Mouse (Mus musculus) C2C12 (cell line): ENCODE measurements around the gene Bank1. TPM values are rescaled to one million over a fixed set of nuclear protein-coding genes. Genes with fewer than 3 reads are reported as not detected.

Experiments used
- H3K27me3 ChIP-seq: one replicate; pipeline ENCODE4 v1.6.1; 2011; ENCODE audit not compliant: control insufficient read depth, insufficient read depth, insufficient read length
- H3K36me3 ChIP-seq: one replicate; pipeline ENCODE4 v1.6.1; 2011; ENCODE audit not compliant: control insufficient read depth, insufficient read depth
- H3K4me3 ChIP-seq: one replicate; pipeline ENCODE4 v1.5.1; 2011; ENCODE audit warnings: mild to moderate bottlenecking, control low read depth; ENCODE audit not compliant: poor library complexity, insufficient read depth, severe bottlenecking
- H3K79me2 ChIP-seq: one replicate; pipeline ENCODE4 v1.6.1; 2011; ENCODE audit not compliant: control insufficient read depth, insufficient read depth
- H3K79me3 ChIP-seq: one replicate; pipeline ENCODE4 v1.6.1; 2011; ENCODE audit warnings: low read depth, control low read depth
- H3ac ChIP-seq: one replicate; pipeline ENCODE3; 2011; ENCODE audit warnings: low read depth; ENCODE audit not compliant: control insufficient read depth, insufficient read length
- CEBPB ChIP-seq: IDR thresholded peaks from one replicate; pipeline ENCODE4 v1.6.1; 2011; ENCODE audit warnings: low read depth, mild to moderate bottlenecking, control low read depth, moderate library complexity
- CTCF ChIP-seq: IDR thresholded peaks from one replicate; pipeline ENCODE4 v1.5.1; 2011; ENCODE audit not compliant: control insufficient read depth, insufficient read depth, insufficient read length
- FOSL1 ChIP-seq: IDR thresholded peaks from one replicate; pipeline ENCODE4 v1.8.0; 2011; ENCODE audit warnings: mild to moderate bottlenecking, low read length; ENCODE audit not compliant: poor library complexity, insufficient read depth, severe bottlenecking
- MAX ChIP-seq: IDR thresholded peaks from one replicate; pipeline ENCODE4 v1.6.1; 2011; ENCODE audit warnings: mild to moderate bottlenecking, control low read depth
- MYOD1 ChIP-seq: IDR thresholded peaks from one replicate; pipeline ENCODE4 v1.6.1; 2011; ENCODE audit warnings: low read depth; ENCODE audit not compliant: control insufficient read depth, insufficient read length
- MYOG ChIP-seq: IDR thresholded peaks from one replicate; pipeline ENCODE4 v1.6.1; 2011; ENCODE audit not compliant: control insufficient read depth, insufficient read length; ENCODE audit errors: extremely low read depth
- USF1 ChIP-seq: IDR thresholded peaks from one replicate; pipeline ENCODE4 v1.6.1; 2011; ENCODE audit warnings: low read depth, mild to moderate bottlenecking, control low read depth, moderate library complexity
- polyA plus RNA-seq: library from polyadenylated mRNA; unstranded; fragments of >200 nt; fragmentation: generic; extraction: Trizol; gene quantifications from one replicate; pipeline ENCODE4 v1.2.1, GENCODE M21; 2012; ENCODE audit warnings: missing spikeins

Bank1 gene
- polyA plus RNA-seq, 1 experiment, result not detected

- H3K4me3 ChIP-seq, result no peak overlapping the region
Observed at GRCm38 (mm10) chr3:136086948-136087660, 238.8 kb downstream of the Bank1 start.

DNA sequence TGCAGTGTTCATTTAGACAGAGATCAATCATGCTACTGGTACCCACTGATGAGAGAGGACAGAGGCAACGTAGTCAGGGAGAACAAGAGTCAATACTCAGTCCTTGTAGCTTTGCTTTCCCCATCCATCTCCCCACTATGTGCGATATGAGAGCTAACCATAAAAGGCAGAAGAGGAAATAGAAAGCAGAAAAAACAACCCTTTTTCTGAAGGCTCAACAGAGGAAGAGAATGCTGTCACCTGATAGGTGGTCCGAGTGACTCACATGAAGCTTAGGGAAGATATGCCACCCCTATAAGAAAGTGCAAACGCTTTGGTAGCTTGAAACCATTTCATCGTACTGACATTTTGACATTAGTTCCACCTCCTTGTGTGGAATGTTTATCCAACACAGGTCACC, 239.4 kb downstream of the Bank1 start:
- no peaks in the 10 kb centered on the region for H3K27me3 ChIP-seq
- no peak overlapping the region for H3K4me3 ChIP-seq
- no peaks in the 10 kb centered on the region for H3K79me3 ChIP-seq
- H3K36me3 ChIP-seq, result no peaks in the 10 kb centered on the region
- H3K79me2 ChIP-seq, result no peaks in the 10 kb centered on the region
- TF ChIP-seq MYOG, result no peak
- TF ChIP-seq MAX, result no peak
- no peak for TF ChIP-seq CTCF
- no peak for TF ChIP-seq USF1
- TF ChIP-seq FOSL1, result no peak
- no peak for TF ChIP-seq MYOD1
- no peak overlapping the region for H3ac ChIP-seq

More at GRCm38 (mm10) chr3:136086948-136087660, 238.8 kb downstream of the Bank1 start:
- no peak overlapping the region for H3ac ChIP-seq
- H3K79me3 ChIP-seq, result no peaks in the 10 kb centered on the region
- no peak for TF ChIP-seq FOSL1
- no peak for TF ChIP-seq MAX
- no peak for TF ChIP-seq USF1
- TF ChIP-seq MYOG, result no peak
- TF ChIP-seq CEBPB, result no peak
- TF ChIP-seq CTCF, result no peak
- no peak for TF ChIP-seq MYOD1
- no peaks in the 10 kb centered on the region for H3K27me3 ChIP-seq
- no peaks in the 10 kb centered on the region for H3K36me3 ChIP-seq
- H3K79me2 ChIP-seq, result no peaks in the 10 kb centered on the region

- H3K4me3 ChIP-seq, result no peak overlapping the region
- H3K79me2 ChIP-seq, result no peaks in the 10 kb centered on the region
- H3K79me3 ChIP-seq, result no peaks in the 10 kb centered on the region
- no peak overlapping the region for H3ac ChIP-seq
- no peaks in the 10 kb centered on the region for H3K27me3 ChIP-seq
- H3K36me3 ChIP-seq, result no peaks in the 10 kb centered on the region
- no peak for TF ChIP-seq MYOD1
- TF ChIP-seq CEBPB, result no peak
- TF ChIP-seq MAX, result no peak
- TF ChIP-seq MYOG, result no peak
- no peak for TF ChIP-seq FOSL1
- TF ChIP-seq USF1, result no peak
- TF ChIP-seq CTCF, result no peak
Observed at GRCm38 (mm10) chr3:136085077-136085476, 240.8 kb downstream of the Bank1 start.

GRCm38 (mm10) chr3:136084066-136084465, 241.8 kb downstream of the Bank1 start:
- no peak for TF ChIP-seq MAX
- TF ChIP-seq MYOD1, result no peak
- no peak for TF ChIP-seq USF1
- no peak for TF ChIP-seq CTCF
- no peak for TF ChIP-seq CEBPB
- TF ChIP-seq MYOG, result no peak
- TF ChIP-seq FOSL1, result no peak
- no peaks in the 10 kb centered on the region for H3K36me3 ChIP-seq
- no peaks in the 10 kb centered on the region for H3K79me3 ChIP-seq
- H3ac ChIP-seq, result no peak overlapping the region
- no peaks in the 10 kb centered on the region for H3K79me2 ChIP-seq
- H3K27me3 ChIP-seq, result no peaks in the 10 kb centered on the region
- no peak overlapping the region for H3K4me3 ChIP-seq

DNA sequence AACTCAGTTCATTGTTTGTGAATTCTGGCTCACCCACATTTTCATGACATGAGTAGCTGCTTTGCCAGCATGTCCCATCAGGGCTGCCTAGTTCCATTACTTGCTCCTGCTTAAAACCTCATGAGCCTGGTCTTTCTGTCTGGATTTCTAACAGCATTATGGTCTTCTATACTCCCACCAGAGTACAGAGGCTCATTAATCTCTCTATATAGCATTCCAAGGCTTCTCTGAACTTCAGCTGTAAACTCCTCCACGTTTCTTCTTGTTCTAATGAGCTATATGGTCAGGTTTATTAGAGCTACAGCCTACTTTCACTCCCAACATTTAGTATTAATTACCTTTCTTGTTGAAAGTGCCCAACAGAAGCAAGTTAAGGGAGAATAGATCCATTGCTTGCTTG, 244.6 kb downstream of the Bank1 start:
- Histone ChIP-seq H3K79me3 (no peaks in the 10 kb centered on the region), H3K79me2 (no peaks in the 10 kb centered on the region), H3K4me3 (no peak overlapping the region), H3K27me3 (no peaks in the 10 kb centered on the region), H3ac (no peak overlapping the region), H3K36me3 (no peaks in the 10 kb centered on the region)
- no peak for TF ChIP-seq MYOD1
- TF ChIP-seq USF1, result no peak
- no peak for TF ChIP-seq MAX
- TF ChIP-seq CTCF, result no peak
- TF ChIP-seq FOSL1, result no peak
- no peak for TF ChIP-seq CEBPB

GRCm38 (mm10) chr3:136078535-136078934, 247.3 kb downstream of the Bank1 start:
- H3K79me3 ChIP-seq, result no peaks in the 10 kb centered on the region
- H3K79me2 ChIP-seq, result no peaks in the 10 kb centered on the region
- TF ChIP-seq CEBPB (no peak), FOSL1 (no peak), MYOD1 (no peak), USF1 (no peak), MAX (no peak), CTCF (no peak)
- no peaks in the 10 kb centered on the region for H3K27me3 ChIP-seq
- no peaks in the 10 kb centered on the region for H3K36me3 ChIP-seq
- H3K4me3 ChIP-seq, result no peak overlapping the region
- no peak overlapping the region for H3ac ChIP-seq
